Mouse (Mus musculus): ENCODE results near the gene Serpina3f. TPM values are rescaled to one million over a fixed set of nuclear protein-coding genes. Genes with fewer than 3 reads are reported as not detected.
A peak's percentile ranks its signal among the peaks of the same experiment; 100 is the strongest.

Gene Serpina3f
- total RNA-seq, 4 experiments from 2014 or later = not detected

- peak in 1 of 2 experiments; percentile 19 for DNase-seq (ENCODE audit: low spot score in 2 of 2)
These were observed 33.9 kb downstream of the Serpina3f start for GRCm38 (mm10) chr12:104248231-104248630.

GRCm38 (mm10) chr12:104261041-104261440 is 46.7 kb downstream of the Serpina3f start:
- no peak for DNase-seq (ENCODE audit: low spot score in 2 of 2)

- DNase-seq (ENCODE audit: low spot score in 2 of 2) = no peak
These were observed 48.5 kb downstream of the Serpina3f start, which contains the start of gene Serpina3i for GRCm38 (mm10) chr12:104262863-104263262. Serpina3i (plus strand) TSS chr12:104263122.

GRCm38 (mm10) chr12:104266374-104266773 is 52.0 kb downstream of the Serpina3f start:
- no peak for DNase-seq (ENCODE audit: low spot score in 2 of 2)

Other genes starting within 250 kb of the Serpina3f start
- under 1 TPM in 1 of 4 experiments, not detected in 3; 0.26 TPM for gene Serpina11, start 224.6 kb upstream of the Serpina3f start, total RNA-seq (2022)
- 10 to 100 TPM; 14.6 to 17.7 (median 15.5) TPM for gene Serpina9, start 200.8 kb upstream of the Serpina3f start, total RNA-seq (2022)
- not detected for gene Serpina12, start 170.1 kb upstream of the Serpina3f start, total RNA-seq (2022)
- not detected for gene Serpina5, start 113.4 kb upstream of the Serpina3f start, total RNA-seq (2022)
- gene Serpina3a, start 101.8 kb upstream of the Serpina3f start, total RNA-seq (2022) = not detected
- gene Serpina3b, start 86.5 kb upstream of the Serpina3f start, total RNA-seq (2022) = not detected
- gene Serpina3c, start 60.7 kb upstream of the Serpina3f start, total RNA-seq (2022) = not detected
- gene Serpina3g, start 21.7 kb downstream of the Serpina3f start, total RNA-seq (2022) = under 1 TPM in 3 of 4 experiments, not detected in 1; 0.43 to 0.72 (median 0.63) TPM
- gene Serpina3i, start 48.6 kb downstream of the Serpina3f start, total RNA-seq (2022) = under 1 TPM in 2 of 4 experiments, not detected in 2; 0.35 to 0.53 TPM
- gene Serpina3j, start 100.0 kb downstream of the Serpina3f start, total RNA-seq (2022) = not detected
- gene Serpina3k, start 123.9 kb downstream of the Serpina3f start, total RNA-seq (2022) = not detected
- gene Serpina3m, start 123.9 kb downstream of the Serpina3f start, total RNA-seq (2022) = under 1 TPM in 3 of 4 experiments, not detected in 1; 0.32 to 1.00 (median 0.42) TPM
- gene Serpina3n, start 192.2 kb downstream of the Serpina3f start, total RNA-seq (2022) = 10 to 100 TPM; 13.8 to 90.9 (median 32.5) TPM